Comparison of ENCODE assay signal across 29 mouse cellular contexts in the genomic region with DNA sequence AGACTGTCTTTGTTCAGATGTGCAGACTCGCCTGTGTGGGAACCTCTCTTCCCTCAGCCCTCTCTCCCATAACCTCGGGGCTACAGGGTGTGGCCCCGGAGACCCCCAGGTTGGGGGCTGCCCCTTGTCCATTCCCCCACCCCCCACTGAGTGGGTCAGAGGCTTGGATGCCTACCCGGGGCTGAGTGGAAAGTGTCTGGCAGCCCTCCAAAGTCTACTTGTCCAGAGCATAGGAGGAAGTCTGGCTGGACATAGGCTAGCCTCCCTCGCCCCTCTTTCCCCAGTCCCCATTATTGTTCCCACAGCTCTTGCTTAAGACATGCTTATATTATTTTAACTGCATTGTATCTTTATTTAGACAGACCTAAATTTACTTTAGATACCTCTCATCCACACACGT. TPM values are rescaled to one million over a fixed set of nuclear protein-coding genes. Genes with fewer than 3 reads are reported as not detected.
DNase-seq lines count a peak whose midpoint lies in the region; ATAC-seq and TF ChIP-seq lines count a peak whose summit lies in the region.
"Had no signal": no experiment of that assay in that cellular context is flagged by ENCODE, and none has a peak within 500 bp of the region (broad histone marks: within the 10 kb centered on the region; RNA-seq: fewer than 3 reads in every experiment).

No protein-coding gene starts in this region.

- H3K9ac ChIP-seq in liver, embryonic 11.5 days (ENCODE audit: low read depth, low read length), result no peak overlapping the region
- no peak overlapping the region for H3K9ac ChIP-seq in liver, postnatal 0 days (replicated peaks)
- H3K9ac ChIP-seq in heart, embryonic 15.5 days, result no peak overlapping the region
- no peak overlapping the region for H3K9ac ChIP-seq in heart, embryonic 16.5 days (ENCODE audit: low read length)
- H3K9ac ChIP-seq: embryonic facial prominence, embryonic 13.5 days; forebrain, embryonic 15.5 days; hindbrain, embryonic 14.5 days; limb, embryonic 15.5 days; liver, embryonic 15.5 days; midbrain, embryonic 13.5 days had no signal

- peak; percentile 47; the same call in 1 of the 2 replicates for ATAC-seq in liver, embryonic 11.5 days (replicated peaks; ENCODE audit: low FRiP score)
- no peak for ATAC-seq in liver, postnatal 0 days
- peak; percentile 60; the same call in 1 of the 2 replicates for ATAC-seq in heart, embryonic 15.5 days (replicated peaks; ENCODE audit: insufficient number of reproducible peaks, insufficient read depth, low FRiP score, low read depth)
- peak; percentile 52; the same call in 1 of the 2 replicates for ATAC-seq in heart, embryonic 16.5 days (replicated peaks; ENCODE audit: extremely low read depth, insufficient read depth, low FRiP score)
- ATAC-seq: forebrain, embryonic 15.5 days; inflammation-experienced regulatory T-cells, adult 6 months; midbrain, embryonic 13.5 days had no signal

- no peaks in the 10 kb centered on the region for H3K27me3 ChIP-seq in heart, embryonic 10.5 days (ENCODE audit: insufficient read depth, poor library complexity, severe bottlenecking)
- no peaks in the 10 kb centered on the region for H3K27me3 ChIP-seq in liver, embryonic 11.5 days (replicated peaks; ENCODE audit: control insufficient read depth, insufficient read depth, low read length)
- H3K27me3 ChIP-seq in liver, postnatal 0 days (ENCODE audit: insufficient read depth, low read length), result no peaks in the 10 kb centered on the region
- no peaks in the 10 kb centered on the region for H3K27me3 ChIP-seq in heart, embryonic 15.5 days
- no peaks in the 10 kb centered on the region for H3K27me3 ChIP-seq in heart, embryonic 16.5 days (ENCODE audit: control insufficient read depth, insufficient read depth, low read length)
- H3K27me3 ChIP-seq: embryonic facial prominence, embryonic 13.5 days; forebrain, embryonic 15.5 days; limb, embryonic 15.5 days; liver, embryonic 15.5 days; midbrain, embryonic 13.5 days had no signal

- H3K4me3 ChIP-seq in heart, embryonic 10.5 days, result no peak overlapping the region
- no peak overlapping the region for H3K4me3 ChIP-seq in liver, embryonic 11.5 days (ENCODE audit: low read depth, low read length)
- H3K4me3 ChIP-seq in liver, postnatal 0 days (ENCODE audit: low read depth, low read length), result no peak overlapping the region
- H3K4me3 ChIP-seq in heart, embryonic 15.5 days, result no peak overlapping the region
- no peak overlapping the region for H3K4me3 ChIP-seq in heart, embryonic 16.5 days (ENCODE audit: low read length)
- H3K4me3 ChIP-seq: embryonic facial prominence, embryonic 13.5 days; erythroblast, embryonic 14.5 days; forebrain, embryonic 15.5 days; limb, embryonic 15.5 days; liver, embryonic 15.5 days; midbrain, embryonic 13.5 days had no signal

- 67% methylated on average over 6 of the region's 6 CpGs for WGBS in heart, embryonic 10.5 days
- 78% methylated on average over 6 of the region's 6 CpGs for WGBS in liver, embryonic 11.5 days
- WGBS in liver, postnatal 0 days (ENCODE audit: insufficient replicate concordance), result 62% methylated on average over 6 of the region's 6 CpGs
- 50% methylated on average over 6 of the region's 6 CpGs for WGBS in heart, embryonic 15.5 days
- 42% methylated on average over 6 of the region's 6 CpGs for WGBS in heart, embryonic 16.5 days

- DNase-seq in heart, embryonic 10.5 days (ENCODE audit: low spot score), result no peak
- no peak for DNase-seq in heart, adult 8-10 months (ENCODE audit: low spot score)
- no peak for DNase-seq in liver, embryonic 11.5 days (ENCODE audit: low spot score)
- no peak for DNase-seq in liver, postnatal 0 days
- DNase-seq in ovary, postnatal 10 days (ENCODE audit: low spot score), result no peak
- DNase-seq in frontal cortex, adult 2 months (ENCODE audit: extremely low spot score in 1 of 2, low spot score in 1 of 2), result no peak
- DNase-seq: adrenal gland, adult 8-10 months; cerebellum, adult 18-20 months; cerebellum, postnatal 36 days; embryo, embryonic 11 days; gastrocnemius, postnatal 25 days; kidney, adult 18-20 months; left cerebral cortex, postnatal 4 days; thymus, postnatal 25 days had no signal

- TF ChIP-seq CTCF in liver, postnatal 0 days (IDR thresholded peaks at IDR 0.05; ENCODE audit: low read depth), result no peak

- no peak overlapping the region for H3K4me2 ChIP-seq in liver, embryonic 11.5 days
- H3K4me2 ChIP-seq in liver, postnatal 0 days (ENCODE audit: low read depth, low read length), result no peak overlapping the region
- H3K4me2 ChIP-seq in heart, embryonic 15.5 days, result peak overlapping the region; percentile 27; the same call in 1 of the 2 replicates
- no peak overlapping the region; the same call in 1 of the 2 replicates for H3K4me2 ChIP-seq in heart, embryonic 16.5 days (ENCODE audit: low read depth, low read length)
- H3K4me2 ChIP-seq: embryonic facial prominence, embryonic 13.5 days; forebrain, embryonic 15.5 days; hindbrain, embryonic 14.5 days; limb, embryonic 15.5 days; liver, embryonic 15.5 days; midbrain, embryonic 13.5 days had no signal

- peaks cover 10% of the 10 kb centered on the region for H3K4me1 ChIP-seq in heart, embryonic 10.5 days
- H3K4me1 ChIP-seq in liver, embryonic 11.5 days (replicated peaks; ENCODE audit: control insufficient read depth, insufficient read depth, low read length), result no peaks in the 10 kb centered on the region
- H3K4me1 ChIP-seq in liver, postnatal 0 days (ENCODE audit: insufficient read depth), result no peaks in the 10 kb centered on the region
- H3K4me1 ChIP-seq in heart, embryonic 15.5 days (replicated peaks), result peaks cover 8% of the 10 kb centered on the region
- peaks cover 3% of the 10 kb centered on the region; the same call in 1 of the 2 replicates for H3K4me1 ChIP-seq in heart, embryonic 16.5 days (ENCODE audit: control insufficient read depth, insufficient read depth, low read length)
- H3K4me1 ChIP-seq: embryonic facial prominence, embryonic 13.5 days; forebrain, embryonic 15.5 days; limb, embryonic 15.5 days; liver, embryonic 15.5 days; midbrain, embryonic 13.5 days had no signal

- H3K27ac ChIP-seq in heart, embryonic 10.5 days, result peak overlapping the region; percentile 70
- H3K27ac ChIP-seq in liver, embryonic 11.5 days (ENCODE audit: low read depth, low read length), result no peak overlapping the region
- no peak overlapping the region for H3K27ac ChIP-seq in liver, postnatal 0 days (ENCODE audit: low read depth)
- peak overlapping the region; percentile 12; the same call in 1 of the 2 replicates for H3K27ac ChIP-seq in heart, embryonic 15.5 days
- no peak overlapping the region for H3K27ac ChIP-seq in heart, embryonic 16.5 days (ENCODE audit: low read length)
- H3K27ac ChIP-seq: embryonic facial prominence, embryonic 13.5 days; forebrain, embryonic 15.5 days; hindbrain, embryonic 14.5 days; kidney, postnatal 0 days; limb, embryonic 15.5 days; liver, embryonic 15.5 days; midbrain, embryonic 13.5 days had no signal

- TF ChIP-seq EP300 in liver, postnatal 0 days (IDR thresholded peaks at IDR 0.05; ENCODE audit: low read depth), result no peak

- H3K36me3 ChIP-seq in heart, embryonic 10.5 days, result no peaks in the 10 kb centered on the region
- no peaks in the 10 kb centered on the region for H3K36me3 ChIP-seq in liver, embryonic 11.5 days (ENCODE audit: control insufficient read depth, insufficient read depth, low read length)
- no peaks in the 10 kb centered on the region for H3K36me3 ChIP-seq in liver, postnatal 0 days (replicated peaks; ENCODE audit: insufficient read depth, low read length)
- H3K36me3 ChIP-seq in heart, embryonic 15.5 days, result no peaks in the 10 kb centered on the region
- H3K36me3 ChIP-seq in heart, embryonic 16.5 days (ENCODE audit: control insufficient read depth, insufficient read depth), result no peaks in the 10 kb centered on the region
- H3K36me3 ChIP-seq: embryonic facial prominence, embryonic 13.5 days; forebrain, embryonic 15.5 days; limb, embryonic 15.5 days; liver, embryonic 15.5 days; midbrain, embryonic 13.5 days had no signal

- no peaks in the 10 kb centered on the region for H3K9me3 ChIP-seq in heart, embryonic 10.5 days
- H3K9me3 ChIP-seq in liver, embryonic 11.5 days (ENCODE audit: control insufficient read depth, low read length), result no peaks in the 10 kb centered on the region
- H3K9me3 ChIP-seq in liver, postnatal 0 days (ENCODE audit: low read length), result no peaks in the 10 kb centered on the region
- no peaks in the 10 kb centered on the region for H3K9me3 ChIP-seq in heart, embryonic 15.5 days (replicated peaks)
- H3K9me3 ChIP-seq in heart, embryonic 16.5 days (replicated peaks; ENCODE audit: control insufficient read depth, low read length), result no peaks in the 10 kb centered on the region
- H3K9me3 ChIP-seq: embryonic facial prominence, embryonic 13.5 days; forebrain, embryonic 15.5 days; limb, embryonic 15.5 days; liver, embryonic 15.5 days; midbrain, embryonic 13.5 days had no signal

RNA-seq across cellular contexts. Expression of gene Asb4, which starts 38.9 kb away (rescaled TPM):
- polyA plus RNA-seq in heart, embryonic 10.5 days (2016; fragmentation: Nextera tagmentation; extraction: Ambion mirVana), result 60.7 and 132 TPM in 2 replicates
- total RNA-seq in heart, adult 8-10 months (2022), result 1 to 10 TPM; 4.6 to 7.3 (median 5.6) TPM
- 100 and 109 TPM in 2 replicates for polyA plus RNA-seq in liver, embryonic 11.5 days (2014; fragmentation: Nextera tagmentation; extraction: Ambion mirVana)
- polyA plus RNA-seq in liver, postnatal 0 days (2015; fragmentation: Nextera tagmentation; extraction: Ambion mirVana), result 1.8 and 2.2 TPM in 2 replicates
- 26.4 and 27.4 TPM in 2 replicates for polyA plus RNA-seq in heart, embryonic 15.5 days (2015; fragmentation: Nextera tagmentation; extraction: Ambion mirVana)
- 26.5 TPM in 2 replicates for polyA plus RNA-seq in heart, embryonic 16.5 days (2015; fragmentation: Nextera tagmentation; extraction: Ambion mirVana)
- 0.29 and 0.40 TPM in 2 replicates for polyA plus RNA-seq in frontal cortex, adult 2 months (2012; rRNA removed)
- total RNA-seq: megakaryocyte progenitor cell, adult 5-6 weeks; MEL; monocyte, adult 5-6 weeks; neutrophil, adult 5-6 weeks had no signal
- polyA plus RNA-seq: erythroblast, embryonic 14.5 days had no signal

RNA-seq across cellular contexts. Expression of gene Pon2, which starts 46.0 kb away (rescaled TPM):
- 36.8 and 37.9 TPM in 2 replicates for polyA plus RNA-seq in heart, embryonic 10.5 days (2016; fragmentation: Nextera tagmentation; extraction: Ambion mirVana)
- total RNA-seq in heart, adult 8-10 months (2022), result 10 to 100 TPM; 15.2 to 19.9 (median 18.5) TPM
- polyA plus RNA-seq in liver, embryonic 11.5 days (2014; fragmentation: Nextera tagmentation; extraction: Ambion mirVana), result 60.1 and 61.2 TPM in 2 replicates
- 32.5 and 34.3 TPM in 2 replicates for polyA plus RNA-seq in liver, postnatal 0 days (2015; fragmentation: Nextera tagmentation; extraction: Ambion mirVana)
- 43.4 and 45.3 TPM in 2 replicates for polyA plus RNA-seq in heart, embryonic 15.5 days (2015; fragmentation: Nextera tagmentation; extraction: Ambion mirVana)
- 48.7 and 53.8 TPM in 2 replicates for polyA plus RNA-seq in heart, embryonic 16.5 days (2015; fragmentation: Nextera tagmentation; extraction: Ambion mirVana)
- 57.7 and 59.5 TPM in 2 replicates for polyA plus RNA-seq in frontal cortex, adult 2 months (2012; rRNA removed)

Comparison
In these comparisons a context has a peak if more than half of its experiments do, and no peak if none do; other contexts are left out.
1. H3K27ac ChIP-seq: peak in heart, embryonic 10.5 days (single experiment) and heart, embryonic 15.5 days (single experiment); none in liver, embryonic 11.5 days (single experiment), liver, postnatal 0 days (single experiment) and heart, embryonic 16.5 days (single experiment).